Mouse (Mus musculus): ENCODE results near the gene Chchd3. TPM values are rescaled to one million over a fixed set of nuclear protein-coding genes. Genes with fewer than 3 reads are reported as not detected.

The Chchd3 gene
- 148 and 163 TPM in 2 replicates for total RNA-seq (2021)
- long read RNA-seq, transcript Chchd3-201 (8 exons, 1,550 nt), result major isoform, 143 of 165 reads
- long read RNA-seq, partial matches to known transcripts, result 0 of 165 reads
- long read RNA-seq, other reads (novel, unspliced or antisense), result 21 of 165 reads

DNA sequence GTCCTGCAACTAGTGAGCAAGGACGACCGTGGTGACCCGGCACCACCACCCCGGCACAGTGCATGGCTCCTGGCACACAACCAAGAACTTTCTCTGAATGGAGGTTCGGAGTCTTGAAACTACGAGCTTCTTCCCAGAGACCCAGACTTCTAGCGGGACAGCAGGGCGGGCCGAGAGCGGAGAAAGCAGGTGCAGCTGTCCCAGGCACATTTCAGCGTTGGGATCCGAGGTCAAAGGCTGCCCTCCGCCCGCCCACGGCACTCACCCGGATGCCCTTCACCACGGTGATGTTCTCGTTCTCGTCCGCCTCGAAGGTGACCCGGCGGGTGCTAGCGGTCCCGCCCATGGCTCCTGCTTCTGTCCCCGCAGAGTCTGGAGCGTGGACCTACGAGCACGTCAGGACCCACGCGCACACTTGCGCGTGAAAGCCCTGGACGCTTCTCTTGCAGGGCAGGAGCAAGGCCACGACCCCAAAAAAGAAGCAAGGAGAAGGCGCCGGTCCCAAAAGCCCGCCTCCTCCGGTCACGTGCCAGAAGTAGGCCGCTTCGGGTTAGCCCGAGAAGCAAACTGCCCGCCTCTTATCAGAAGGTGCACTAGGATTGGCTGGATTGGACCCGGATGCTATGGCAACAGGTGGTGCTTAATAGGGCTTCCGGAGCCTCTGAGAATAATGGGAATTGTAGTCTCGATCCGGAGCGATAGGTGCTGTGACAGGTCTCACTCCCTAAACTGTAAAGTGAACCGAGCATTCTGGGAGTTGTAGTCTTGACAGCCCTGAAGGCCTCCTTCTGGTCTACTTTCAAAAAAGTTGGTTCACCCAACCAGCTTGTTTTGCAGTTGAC, at the start of gene Chchd3:
Gene Chchd3, minus strand, starts transcription at position 526 of the 842 bp plus-strand sequence.
- peak; percentile 94 for DNase-seq

DNA sequence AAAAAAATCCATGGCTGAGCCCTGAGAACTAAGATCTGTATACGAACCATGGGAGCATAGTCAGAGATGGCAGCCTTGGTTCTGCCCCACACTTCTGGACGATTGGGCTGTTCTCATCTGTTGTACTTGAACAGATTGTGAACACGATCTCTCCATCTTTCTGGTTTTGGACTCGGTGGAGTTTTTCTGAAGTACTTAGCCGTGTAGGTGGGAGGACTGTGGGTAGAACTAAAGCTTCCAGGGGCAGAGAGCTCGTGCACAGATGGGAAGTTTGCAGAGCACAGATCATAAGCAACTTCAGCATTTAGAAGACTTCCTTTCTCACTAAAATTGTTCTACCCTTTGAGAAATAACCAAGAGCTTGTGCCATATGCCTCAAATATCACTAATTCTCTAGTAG, 44.6 kb upstream of the Chchd3 start:
- DNase-seq, result no peak

- peak; percentile 10 for DNase-seq
Measured at GRCm38 (mm10) chr6:33098903-33099302, 38.8 kb upstream of the Chchd3 start.

DNA sequence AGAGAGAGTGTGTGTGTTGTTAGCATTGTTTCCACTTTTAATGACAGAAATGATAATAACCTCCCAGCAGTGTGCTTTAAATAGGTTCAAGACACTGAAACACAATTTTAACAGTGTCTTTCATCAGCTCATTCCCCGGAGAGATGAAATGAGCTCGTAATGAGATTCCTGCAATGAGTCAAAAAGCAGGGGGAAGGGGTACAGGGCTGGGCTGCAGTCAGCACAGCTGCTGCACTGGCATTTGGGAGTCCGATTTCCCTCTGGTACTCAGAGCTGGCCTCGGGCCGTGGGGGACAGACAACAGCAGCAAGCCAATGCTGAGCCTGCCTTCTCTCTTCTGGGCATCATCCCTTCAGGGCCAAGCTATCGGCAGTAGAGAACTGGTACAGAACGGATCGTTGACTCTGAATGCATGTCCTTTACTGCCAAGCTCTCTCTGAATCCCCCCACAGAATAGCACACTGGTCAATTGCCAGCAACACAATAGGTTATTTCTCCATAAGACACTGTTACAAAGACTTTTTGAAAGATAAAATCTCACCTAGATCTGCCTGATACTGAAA, 34.7 kb upstream of the Chchd3 start:
- DNase-seq, result no peak

DNA sequence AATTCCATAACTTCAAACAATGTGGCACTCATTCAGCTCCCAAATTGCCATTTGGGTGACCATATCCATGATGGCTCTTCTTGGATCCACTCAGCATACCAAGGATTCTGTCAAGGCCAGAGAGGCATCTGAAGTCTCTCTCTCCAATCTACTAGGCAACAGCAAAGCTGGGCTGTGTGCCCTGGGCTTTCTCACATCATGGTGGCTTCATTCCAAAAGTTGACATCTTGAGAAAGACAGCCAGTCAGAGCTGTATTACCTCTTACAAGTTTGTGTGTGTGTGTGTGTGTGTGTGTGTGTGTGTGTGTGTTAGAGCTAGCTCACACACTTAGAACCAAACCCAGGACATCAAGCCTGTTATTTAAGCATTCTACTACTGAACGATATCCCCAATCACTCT, 20.1 kb upstream of the Chchd3 start:
- no peak for DNase-seq

GRCm38 (mm10) chr6:33078260-33078936, 18.3 kb upstream of the Chchd3 start:
- DNase-seq, result no peak

DNA sequence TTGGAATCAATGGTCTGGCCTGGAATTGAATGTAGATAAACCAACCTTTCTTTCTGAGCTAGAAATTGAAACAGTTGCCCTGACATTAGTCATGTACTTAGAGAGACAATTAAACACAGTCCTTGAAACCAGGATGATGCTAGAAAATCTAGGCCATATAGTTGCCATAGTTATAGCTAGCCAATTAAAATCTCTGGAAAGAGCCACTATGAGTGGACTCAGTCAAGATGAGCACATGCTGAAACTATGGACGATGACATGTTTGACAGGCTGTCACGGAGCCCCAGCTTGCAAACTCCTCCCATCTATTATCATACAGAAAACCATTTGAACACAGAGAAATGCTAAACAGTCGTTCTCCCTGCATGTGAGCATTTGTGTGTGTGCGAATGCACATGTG, 6.4 kb upstream of the Chchd3 start:
- no peak for DNase-seq

DNA sequence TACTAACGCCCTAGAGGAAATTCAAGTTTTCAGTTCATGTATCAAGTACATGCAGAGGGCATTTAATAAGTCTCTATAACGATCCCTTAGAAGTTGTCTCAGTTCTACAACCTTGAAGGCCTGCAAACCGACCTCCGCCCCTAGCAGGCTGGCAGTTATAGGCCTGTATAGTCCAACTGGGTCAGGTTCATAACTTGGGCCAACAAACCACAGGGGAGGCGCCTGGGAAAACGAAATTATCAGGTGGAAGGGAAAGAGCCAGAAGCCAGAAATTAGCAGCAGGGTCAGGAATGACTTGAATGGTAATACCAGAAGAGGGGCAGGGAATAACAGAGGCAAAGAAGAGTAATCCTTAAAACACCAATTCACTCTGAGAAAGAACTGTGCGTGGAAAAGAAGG, 784 bp downstream of the Chchd3 start:
- DNase-seq, result peak; percentile 7

- no peak for DNase-seq
Measured at GRCm38 (mm10) chr6:33056392-33056791, 3.7 kb downstream of the Chchd3 start.

DNA sequence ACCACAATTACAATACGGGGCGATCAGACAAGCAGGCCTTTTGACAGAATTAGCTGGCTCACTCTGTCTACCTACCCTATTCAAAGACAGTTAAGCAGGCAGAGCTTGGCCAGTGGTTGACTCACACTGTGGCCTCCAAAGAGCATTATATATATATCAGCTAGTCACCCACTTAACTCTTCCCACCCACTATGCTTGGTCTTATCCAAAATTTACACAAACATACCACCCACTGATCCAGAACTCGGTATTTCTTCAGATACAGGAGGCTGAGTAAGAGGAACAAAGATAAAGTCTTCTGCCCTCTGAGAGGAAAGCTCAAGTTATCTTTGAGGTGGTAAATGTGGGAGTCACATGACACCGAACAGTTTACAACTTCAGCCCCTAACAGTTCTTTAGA, 4.4 kb downstream of the Chchd3 start:
- DNase-seq, result no peak

DNA sequence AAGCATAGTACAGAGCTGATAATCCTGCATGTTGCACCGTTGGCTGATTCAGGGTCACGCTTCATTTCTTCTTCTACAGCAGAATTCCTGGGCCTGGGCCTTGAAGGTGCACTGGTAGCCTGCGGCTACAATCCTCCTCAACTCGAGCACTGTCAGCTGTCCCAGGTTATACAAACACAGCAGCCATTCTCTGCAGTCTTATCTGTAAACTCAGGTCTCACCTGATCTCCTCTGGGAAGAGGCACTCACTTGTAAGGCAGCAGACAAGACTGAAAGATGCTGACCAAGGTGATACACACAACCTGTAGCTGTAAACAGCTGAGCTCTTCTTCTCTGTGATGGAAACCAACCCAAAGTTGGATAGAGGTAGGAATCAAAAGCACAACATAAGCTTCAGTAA, 5.1 kb downstream of the Chchd3 start:
- no peak for DNase-seq

DNA sequence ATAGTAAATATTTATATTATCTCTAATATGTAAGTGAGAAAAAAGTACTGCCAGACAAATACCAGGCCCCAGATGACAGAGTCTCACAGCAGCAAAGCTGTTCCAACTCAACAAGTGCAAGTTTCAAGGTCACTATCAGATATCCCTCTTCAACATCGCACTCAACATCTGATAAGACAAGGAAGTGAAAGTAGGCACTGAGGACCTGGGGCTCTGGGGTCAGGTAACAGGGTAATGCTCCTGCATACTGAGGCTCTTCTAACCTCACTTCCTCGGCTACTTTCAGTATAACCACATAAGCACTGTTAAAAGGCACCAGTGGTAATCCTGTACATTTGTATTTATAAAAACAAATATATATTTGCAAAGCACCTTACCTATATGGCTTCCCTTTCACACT, 8.4 kb downstream of the Chchd3 start:
- no peak for DNase-seq

DNA sequence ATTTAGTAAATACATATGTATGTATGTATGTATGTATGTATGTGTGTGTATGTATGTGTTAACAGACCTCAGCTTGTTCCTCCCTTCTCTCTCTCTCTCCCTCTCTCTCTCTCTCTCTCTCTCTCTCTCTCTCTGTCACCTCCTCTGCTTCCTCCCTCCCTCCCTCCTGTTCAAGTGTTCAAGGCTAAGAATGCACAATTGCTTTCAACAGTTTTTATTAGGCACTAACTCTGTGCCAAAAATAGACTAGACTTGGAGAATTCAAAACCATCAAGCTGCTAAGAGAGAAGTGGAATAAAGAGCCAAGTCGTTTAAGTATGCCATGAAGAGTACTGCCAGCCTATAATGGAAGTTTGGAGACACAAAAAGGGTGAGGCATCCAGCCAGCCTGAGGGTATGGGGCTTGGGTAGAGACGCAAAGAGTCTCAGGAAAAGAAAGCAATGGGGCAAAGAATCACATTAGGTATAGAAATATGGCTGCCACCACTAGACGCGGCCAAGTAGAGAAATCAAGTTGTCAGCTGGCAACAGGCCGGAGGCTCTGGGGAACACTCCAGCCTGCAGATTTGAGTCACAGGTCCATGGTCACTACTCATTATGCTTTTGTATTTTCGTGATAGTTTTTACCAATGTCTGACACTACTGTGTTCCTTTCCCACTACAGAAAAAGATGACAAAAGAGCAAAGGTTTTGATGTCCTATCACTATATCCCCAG, 10.2 kb downstream of the Chchd3 start:
- peak; percentile 35 for DNase-seq

- no peak for DNase-seq
Measured at GRCm38 (mm10) chr6:33043480-33043879, 16.6 kb downstream of the Chchd3 start.

GRCm38 (mm10) chr6:33042880-33043279, 17.2 kb downstream of the Chchd3 start:
- DNase-seq, result no peak

- no peak for DNase-seq
Measured at GRCm38 (mm10) chr6:33041978-33042377, 18.1 kb downstream of the Chchd3 start.

DNA sequence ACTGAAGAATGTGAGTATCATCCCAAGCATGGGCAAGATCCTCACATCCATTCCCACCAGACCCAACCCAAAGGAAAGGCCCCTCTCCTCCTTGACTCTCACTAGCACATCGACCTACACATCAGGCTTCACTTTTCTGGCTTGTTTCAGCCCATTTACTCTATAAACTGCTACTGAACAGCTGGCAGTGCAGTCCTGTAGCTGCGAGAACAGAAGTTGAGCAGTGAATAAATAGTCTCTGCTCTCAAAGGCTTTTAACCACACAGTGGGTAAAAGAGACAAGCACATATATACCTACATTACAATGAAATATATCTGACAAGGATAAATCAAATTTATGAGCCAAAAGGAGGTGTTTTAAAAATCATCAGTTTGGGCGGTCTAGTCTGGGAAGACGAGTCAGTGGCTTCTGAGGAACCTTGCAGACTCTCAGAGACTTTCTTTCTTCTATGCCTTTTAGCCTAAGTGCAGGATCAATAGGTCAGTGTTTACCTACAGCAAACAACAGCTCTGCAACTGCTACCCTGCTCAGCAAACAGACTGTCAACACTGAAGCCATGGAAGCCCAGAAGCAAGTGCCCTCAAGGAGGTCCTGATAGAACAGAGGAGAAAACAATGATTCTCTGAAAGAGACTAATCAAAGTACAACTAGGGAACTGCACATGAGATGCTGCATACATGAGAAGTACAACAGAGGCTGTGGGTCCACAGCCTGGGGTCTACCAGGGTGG, 19.5 kb downstream of the Chchd3 start:
- no peak for DNase-seq

- no peak for DNase-seq
Measured at GRCm38 (mm10) chr6:33032543-33032942, 27.5 kb downstream of the Chchd3 start.

- no peak for DNase-seq
Measured at GRCm38 (mm10) chr6:33031631-33032030, 28.4 kb downstream of the Chchd3 start.

DNA sequence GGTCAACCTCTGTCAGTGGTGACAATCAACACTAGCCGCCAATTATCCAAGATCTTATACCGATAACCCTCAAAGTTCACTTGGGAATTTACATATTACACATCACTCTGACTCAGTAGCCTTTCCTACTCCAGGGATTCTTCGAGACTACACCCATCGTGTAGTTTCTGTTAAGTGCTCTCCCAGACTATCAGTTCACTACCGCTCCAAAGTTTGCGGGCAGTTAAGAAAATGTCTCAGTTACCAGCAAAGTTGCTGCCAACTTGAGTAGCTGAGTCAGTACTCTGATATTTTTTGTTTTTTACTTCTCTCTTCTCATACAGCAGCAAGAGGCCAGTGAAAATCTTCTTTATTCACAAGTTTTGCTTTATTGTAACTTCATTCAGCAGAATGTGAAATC, 31.8 kb downstream of the Chchd3 start:
- DNase-seq, result no peak

DNA sequence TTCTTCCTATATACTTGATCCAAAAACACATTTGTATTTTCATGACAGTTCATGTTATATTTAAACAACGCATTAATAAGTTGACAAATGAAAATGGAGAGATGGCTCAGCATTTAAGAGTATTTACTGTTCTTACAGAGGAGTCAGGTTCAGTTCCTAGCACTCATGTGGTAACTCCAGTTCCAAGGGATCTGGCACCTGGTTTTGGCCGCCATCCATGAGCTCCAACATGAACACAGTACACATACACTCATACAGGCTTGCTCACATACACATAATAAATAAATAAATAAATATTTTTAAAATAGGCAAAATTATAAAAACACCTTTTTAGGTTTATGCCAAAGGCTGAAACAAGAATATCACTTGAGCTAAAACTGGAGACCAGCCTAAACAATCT, 35.0 kb downstream of the Chchd3 start:
- DNase-seq, result no peak

- DNase-seq, result no peak
Measured at GRCm38 (mm10) chr6:33004607-33005006, 55.5 kb downstream of the Chchd3 start.
